ENCODE assay signal across 17 mouse cellular contexts in the genomic region with DNA sequence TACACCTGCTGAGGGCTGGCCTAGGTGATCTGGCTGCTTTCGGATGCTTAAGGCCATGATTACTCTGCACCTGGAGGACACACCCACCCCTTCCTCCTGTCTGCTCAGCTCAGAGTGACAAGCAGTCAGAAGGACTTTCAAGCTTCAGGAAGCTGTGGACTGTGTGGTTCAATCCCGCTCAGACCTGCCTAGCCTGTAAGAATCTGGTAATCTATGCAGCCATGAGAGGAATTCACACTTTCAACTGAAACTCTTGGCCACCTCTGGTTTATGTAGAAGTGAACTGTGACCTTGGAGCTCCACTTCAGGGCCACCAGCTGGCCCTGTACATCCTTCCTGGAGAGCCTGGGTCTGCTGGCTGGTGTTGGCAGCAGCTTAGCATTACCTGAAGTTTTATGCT. TPM values are rescaled to one million over a fixed set of nuclear protein-coding genes. Genes with fewer than 3 reads are reported as not detected.
DNase-seq lines count a peak whose midpoint lies in the region; ATAC-seq and TF ChIP-seq lines count a peak whose summit lies in the region.
"Had no signal": no experiment of that assay in that cellular context is flagged by ENCODE, and none has a peak within 500 bp of the region (broad histone marks: within the 10 kb centered on the region; RNA-seq: fewer than 3 reads in every experiment).

No protein-coding gene starts in this region.

- no peaks in the 10 kb centered on the region for H3K36me3 ChIP-seq in lung, embryonic 14.5 days (ENCODE audit: insufficient read depth)
- H3K36me3 ChIP-seq in embryonic facial prominence, embryonic 10.5 days (replicated peaks): no peaks in the 10 kb centered on the region
- H3K36me3 ChIP-seq in kidney, embryonic 15.5 days: no peaks in the 10 kb centered on the region
- H3K36me3 ChIP-seq in stomach, embryonic 16.5 days (ENCODE audit: control insufficient read depth, insufficient read depth, low read length): no peaks in the 10 kb centered on the region
- no peaks in the 10 kb centered on the region for H3K36me3 ChIP-seq in forebrain, embryonic 11.5 days (ENCODE audit: control insufficient read depth, insufficient read depth, low read length)
- H3K36me3 ChIP-seq: heart, embryonic 15.5 days; hindbrain, embryonic 15.5 days; limb, embryonic 15.5 days; neural tube, embryonic 12.5 days had no signal

- H3K27ac ChIP-seq in lung, embryonic 14.5 days (ENCODE audit: low read depth): no peak overlapping the region
- H3K27ac ChIP-seq in embryonic facial prominence, embryonic 10.5 days (replicated peaks): peak overlapping the region; percentile 49; the same call in 1 of the 2 replicates
- peak overlapping the region; percentile 2; the same call in 1 of the 2 replicates for H3K27ac ChIP-seq in kidney, embryonic 15.5 days
- peak overlapping the region; percentile 39; the same call in 1 of the 2 replicates for H3K27ac ChIP-seq in stomach, embryonic 16.5 days (ENCODE audit: low read length)
- no peak overlapping the region for H3K27ac ChIP-seq in forebrain, embryonic 11.5 days (ENCODE audit: low read depth, low read length)
- H3K27ac ChIP-seq: heart, embryonic 15.5 days; hindbrain, embryonic 15.5 days; layer of hippocampus, adult 2 months; limb, embryonic 15.5 days; neural tube, embryonic 12.5 days had no signal

- H3K9me3 ChIP-seq in lung, embryonic 14.5 days (ENCODE audit: low read depth, low read length): no peaks in the 10 kb centered on the region
- no peaks in the 10 kb centered on the region for H3K9me3 ChIP-seq in embryonic facial prominence, embryonic 10.5 days
- H3K9me3 ChIP-seq in kidney, embryonic 15.5 days (replicated peaks): no peaks in the 10 kb centered on the region
- H3K9me3 ChIP-seq in stomach, embryonic 16.5 days (replicated peaks; ENCODE audit: control insufficient read depth, low read length): no peaks in the 10 kb centered on the region
- no peaks in the 10 kb centered on the region for H3K9me3 ChIP-seq in forebrain, embryonic 11.5 days (ENCODE audit: control insufficient read depth, low read length)
- H3K9me3 ChIP-seq: heart, embryonic 15.5 days; hindbrain, embryonic 15.5 days; limb, embryonic 15.5 days; neural tube, embryonic 12.5 days had no signal

- ATAC-seq in lung, embryonic 14.5 days (ENCODE audit: insufficient read depth): peak; percentile 29; the same call in 1 of the 2 replicates
- peak; percentile 50 for ATAC-seq in kidney, embryonic 15.5 days (replicated peaks; ENCODE audit: low FRiP score)
- ATAC-seq in stomach, embryonic 16.5 days (ENCODE audit: insufficient read depth, low FRiP score): peak; percentile 55; the same call in 1 of the 2 replicates
- ATAC-seq in forebrain, embryonic 11.5 days (replicated peaks; ENCODE audit: low FRiP score): no peak

- no peak for TF ChIP-seq CTCF in lung, embryonic 14.5 days (IDR thresholded peaks at IDR 0.05; ENCODE audit: low read depth)

- H3K9ac ChIP-seq in lung, embryonic 14.5 days: no peak overlapping the region
- H3K9ac ChIP-seq in kidney, embryonic 15.5 days: no peak overlapping the region
- H3K9ac ChIP-seq in stomach, embryonic 16.5 days (ENCODE audit: low read length): no peak overlapping the region
- no peak overlapping the region for H3K9ac ChIP-seq in forebrain, embryonic 11.5 days (ENCODE audit: low read length)
- H3K9ac ChIP-seq: heart, embryonic 15.5 days; hindbrain, embryonic 15.5 days; limb, embryonic 15.5 days; neural tube, embryonic 12.5 days had no signal

- no peak for DNase-seq in lung, embryonic 14.5 days
- DNase-seq in lung, postnatal 14 days: no peak
- no peak for DNase-seq in embryonic facial prominence, embryonic 10.5 days (ENCODE audit: low spot score)
- no peak for DNase-seq in gastrocnemius, adult 18-20 months (ENCODE audit: low spot score)
- no peak for DNase-seq in cerebellum, adult 11 months
- no peak for DNase-seq in forebrain, embryonic 11.5 days (ENCODE audit: low spot score)
- DNase-seq: adrenal gland, postnatal 25 days; cerebellum, postnatal 10 days; right cerebral cortex, postnatal 25 days had no signal

- H3K27me3 ChIP-seq in lung, embryonic 14.5 days (ENCODE audit: insufficient read depth, low read length): no peaks in the 10 kb centered on the region
- H3K27me3 ChIP-seq in embryonic facial prominence, embryonic 10.5 days (replicated peaks; ENCODE audit: low read depth, poor library complexity, severe bottlenecking): 0 out of 2 replicates have a peak, but pooled peaks cover 1% of the 10 kb centered on the region
- no peaks in the 10 kb centered on the region for H3K27me3 ChIP-seq in kidney, embryonic 15.5 days
- no peaks in the 10 kb centered on the region for H3K27me3 ChIP-seq in stomach, embryonic 16.5 days (ENCODE audit: control insufficient read depth, insufficient read depth, low read length)
- no peaks in the 10 kb centered on the region for H3K27me3 ChIP-seq in forebrain, embryonic 11.5 days (ENCODE audit: control insufficient read depth, insufficient read depth, low read length)
- H3K27me3 ChIP-seq: heart, embryonic 15.5 days; hindbrain, embryonic 15.5 days; limb, embryonic 15.5 days; neural tube, embryonic 12.5 days had no signal

- 73% methylated on average over 2 of the region's 2 CpGs for WGBS in lung, embryonic 14.5 days
- WGBS in embryonic facial prominence, embryonic 10.5 days: 64% methylated on average over 2 of the region's 2 CpGs
- 66% methylated on average over 2 of the region's 2 CpGs for WGBS in kidney, embryonic 15.5 days
- WGBS in stomach, embryonic 16.5 days: 60% methylated on average over 2 of the region's 2 CpGs
- 60% methylated on average over 2 of the region's 2 CpGs for WGBS in forebrain, embryonic 11.5 days

- H3K4me2 ChIP-seq in lung, embryonic 14.5 days: no peak overlapping the region
- no peak overlapping the region for H3K4me2 ChIP-seq in kidney, embryonic 15.5 days
- H3K4me2 ChIP-seq in stomach, embryonic 16.5 days (ENCODE audit: low read depth, low read length): no peak overlapping the region
- no peak overlapping the region for H3K4me2 ChIP-seq in forebrain, embryonic 11.5 days (ENCODE audit: low read depth, low read length, severe bottlenecking)
- H3K4me2 ChIP-seq: heart, embryonic 15.5 days; hindbrain, embryonic 15.5 days; limb, embryonic 15.5 days; neural tube, embryonic 12.5 days had no signal

- H3K4me3 ChIP-seq in lung, embryonic 14.5 days (ENCODE audit: low read depth, low read length): no peak overlapping the region
- no peak overlapping the region for H3K4me3 ChIP-seq in embryonic facial prominence, embryonic 10.5 days
- no peak overlapping the region for H3K4me3 ChIP-seq in kidney, embryonic 15.5 days (replicated peaks)
- no peak overlapping the region for H3K4me3 ChIP-seq in stomach, embryonic 16.5 days (replicated peaks; ENCODE audit: low read length)
- no peak overlapping the region for H3K4me3 ChIP-seq in forebrain, embryonic 11.5 days (ENCODE audit: low read depth, low read length)
- H3K4me3 ChIP-seq: heart, embryonic 15.5 days; hindbrain, embryonic 15.5 days; layer of hippocampus, adult 2 months; limb, embryonic 15.5 days; megakaryocyte, embryonic 14.5 days; neural tube, embryonic 12.5 days had no signal

- no peaks in the 10 kb centered on the region for H3K4me1 ChIP-seq in lung, embryonic 14.5 days (ENCODE audit: insufficient read depth)
- peaks cover 10% of the 10 kb centered on the region for H3K4me1 ChIP-seq in embryonic facial prominence, embryonic 10.5 days
- peaks cover 10% of the 10 kb centered on the region for H3K4me1 ChIP-seq in kidney, embryonic 15.5 days
- no peaks in the 10 kb centered on the region for H3K4me1 ChIP-seq in stomach, embryonic 16.5 days (ENCODE audit: control insufficient read depth, insufficient read depth, low read length)
- H3K4me1 ChIP-seq in forebrain, embryonic 11.5 days (replicated peaks; ENCODE audit: control insufficient read depth, insufficient read depth, low read length): no peaks in the 10 kb centered on the region
- H3K4me1 ChIP-seq: hindbrain, embryonic 15.5 days; neural tube, embryonic 12.5 days had no signal

RNA-seq across cellular contexts. Expression of gene Id2, which starts 11.9 kb away (rescaled TPM):
- 470 and 497 TPM in 2 replicates for polyA plus RNA-seq in lung, embryonic 14.5 days (2014; fragmentation: Nextera tagmentation; extraction: Ambion mirVana)
- 400 and 403 TPM in 2 replicates for polyA plus RNA-seq in embryonic facial prominence, embryonic 10.5 days (2016; fragmentation: Nextera tagmentation; extraction: Ambion mirVana)
- polyA plus RNA-seq in kidney, embryonic 15.5 days (2015; fragmentation: Nextera tagmentation; extraction: Ambion mirVana): 518 and 543 TPM in 2 replicates
- polyA plus RNA-seq in stomach, embryonic 16.5 days (2015; fragmentation: Nextera tagmentation; extraction: Ambion mirVana): 324 and 325 TPM in 2 replicates
- 1 to 10 TPM; 2.6 to 3.5 TPM for total RNA-seq in gastrocnemius, adult 18-20 months (2021)
- 188 and 198 TPM in 2 replicates for polyA plus RNA-seq in forebrain, embryonic 11.5 days (2014; fragmentation: Nextera tagmentation; extraction: Ambion mirVana)

Comparison
In these comparisons a context has a peak if more than half of its experiments do, and no peak if none do; other contexts are left out.
1. H3K27ac ChIP-seq: peak in embryonic facial prominence, embryonic 10.5 days (single experiment), kidney, embryonic 15.5 days (single experiment) and stomach, embryonic 16.5 days (single experiment); none in lung, embryonic 14.5 days (single experiment) and forebrain, embryonic 11.5 days (single experiment).